Mouse (Mus musculus) lung, embryonic 15.5 days (tissue): Measurements from ENCODE around the gene Prkg1. TPM values are rescaled to one million over a fixed set of nuclear protein-coding genes. Genes with fewer than 3 reads are reported as not detected.

ENCODE experiments used
- ATAC-seq: fragments of 200-750 bp; cut with Nextera tagmentation; 2 replicates; pipeline ENCODE4 v1.8.0; 2017; ENCODE audit warnings: moderate number of reproducible peaks, borderline replicate concordance; ENCODE audit not compliant: low FRiP score, low TSS enrichment; ENCODE audit errors: extremely low read depth
- H3K27ac ChIP-seq: fragments of 300-500 bp; sonication (generic); 2 replicates; pipeline ENCODE4 v1.5.1; 2015; ENCODE audit warnings: moderate library complexity, mild to moderate bottlenecking, inconsistent platforms
- H3K27me3 ChIP-seq: fragments of 300-500 bp; sonication (generic); 2 replicates; pipeline ENCODE4 v1.6.1; 2015; ENCODE audit warnings: inconsistent platforms
- H3K36me3 ChIP-seq: fragments of 300-500 bp; sonication (generic); 2 replicates; pipeline ENCODE4 v1.6.1; 2015; ENCODE audit warnings: inconsistent platforms
- H3K4me1 ChIP-seq: fragments of 300-500 bp; sonication (generic); 2 replicates; pipeline ENCODE4 v1.6.1; 2015; ENCODE audit warnings: inconsistent platforms
- H3K4me2 ChIP-seq: fragments of 300-500 bp; sonication (generic); 2 replicates; pipeline ENCODE4 v1.6.1; 2015; ENCODE audit warnings: inconsistent platforms, mild to moderate bottlenecking, moderate library complexity
- H3K4me3 ChIP-seq: fragments of 300-500 bp; sonication (generic); 2 replicates; pipeline ENCODE4 v1.5.1; 2015; ENCODE audit warnings: mild to moderate bottlenecking, inconsistent platforms
- H3K9ac ChIP-seq: fragments of 300-500 bp; sonication (generic); 2 replicates; pipeline ENCODE4 v1.6.1; 2015; ENCODE audit warnings: inconsistent platforms
- H3K9me3 ChIP-seq: fragments of 300-500 bp; sonication (generic); 2 replicates; pipeline ENCODE4 v1.6.1; 2016; ENCODE audit warnings: inconsistent platforms
- WGBS: fragments of 180-500 bp; shearing (Covaris S2); methylation state at CpG from one replicate; pipeline ENCODE4 v1.1.7; 2015; 5-methylcytosine and 5-hydroxymethylcytosine counted together
- polyA plus RNA-seq: library from polyadenylated mRNA; unstranded; fragments of >200 nt; fragmentation: Nextera tagmentation; extraction: Ambion mirVana; gene quantifications from 2 replicates; pipeline ENCODE4 v1.2.1, GENCODE M21; 2015

Gene Prkg1
- polyA plus RNA-seq, 1 experiment from 2014 or later = 6.5 TPM

GRCm38 (mm10) chr19:30516771-30517170 lies 1248.1 kb downstream of the Prkg1 start:
- no peak overlapping the region for H3K4me3 ChIP-seq
- no peaks in the 10 kb centered on the region for H3K4me1 ChIP-seq
- no peak overlapping the region for H3K9ac ChIP-seq
- WGBS = 28% methylated on average over 6 of the region's 6 CpGs
- H3K4me2 ChIP-seq = no peak overlapping the region
- H3K27ac ChIP-seq = no peak overlapping the region
- no peak for ATAC-seq
- H3K36me3 ChIP-seq = no peaks in the 10 kb centered on the region
- no peaks in the 10 kb centered on the region for H3K9me3 ChIP-seq
- H3K27me3 ChIP-seq = no peaks in the 10 kb centered on the region

Other genes starting within 250 kb of the Prkg1 start
- 0.18 TPM in 1 of 2 replicates, not detected in the other for gene A1cf, start 103.7 kb upstream of the Prkg1 start, polyA plus RNA-seq